Mouse (Mus musculus) heart, embryonic 14.5 days (tissue): ENCODE data around the gene Tle1. TPM values are rescaled to one million over a fixed set of nuclear protein-coding genes. Genes with fewer than 3 reads are reported as not detected.

ENCODE experiments used
- ATAC-seq: fragments of 200-750 bp; cut with Nextera tagmentation; 2 replicates; pipeline ENCODE4 v1.8.0; 2017; ENCODE audit warnings: low read depth, moderate TSS enrichment; ENCODE audit not compliant: insufficient number of reproducible peaks, insufficient read depth, low FRiP score
- H3K27ac ChIP-seq, 2 experiments: fragments of 200-500 bp in 1 of 2; fragments of 300-500 bp in 1 of 2; sonication (generic) in 1 of 2; replicated peaks in 1 of 2; 2 replicates each; pipeline ENCODE4 v1.5.1; 2012 to 2014; ENCODE audit warnings: low read depth in 2 of 2, low read length in 2 of 2, control low read depth in 1 of 2, mild to moderate bottlenecking in 1 of 2, mixed read lengths in 1 of 2; ENCODE audit not compliant: control insufficient read depth in 1 of 2, insufficient read depth in 1 of 2
- H3K27me3 ChIP-seq: fragments of 300-500 bp; sonication (generic); 2 replicates; pipeline ENCODE4 v1.6.1; 2014; ENCODE audit warnings: mild to moderate bottlenecking, low read length, control low read depth; ENCODE audit not compliant: control insufficient read depth, insufficient read depth
- H3K36me3 ChIP-seq: fragments of 300-500 bp; sonication (generic); 2 replicates; pipeline ENCODE4 v1.6.1; 2014; ENCODE audit warnings: mild to moderate bottlenecking, control low read depth, low read length, mixed read lengths; ENCODE audit not compliant: control insufficient read depth, insufficient read depth
- H3K4me1 ChIP-seq, 2 experiments: fragments of 200-500 bp in 1 of 2; fragments of 300-500 bp in 1 of 2; sonication (generic) in 1 of 2; 2 replicates each; pipeline ENCODE4 v1.6.1; 2012 to 2014; ENCODE audit warnings: low read length in 2 of 2, control low read depth in 1 of 2, mixed read lengths in 1 of 2; ENCODE audit not compliant: control insufficient read depth in 2 of 2, insufficient read depth in 2 of 2
- H3K4me2 ChIP-seq: fragments of 300-500 bp; sonication (generic); 2 replicates; pipeline ENCODE4 v1.6.1; 2014; ENCODE audit warnings: mild to moderate bottlenecking, low read length
- H3K4me3 ChIP-seq, 2 experiments: fragments of 200-500 bp in 1 of 2; fragments of 300-500 bp in 1 of 2; sonication (generic) in 1 of 2; 2 replicates each; pipeline ENCODE4 v1.5.1; 2012 to 2014; ENCODE audit warnings: low read length in 2 of 2, mild to moderate bottlenecking in 2 of 2, control low read depth in 1 of 2, low read depth in 1 of 2, moderate library complexity in 1 of 2; ENCODE audit not compliant: control insufficient read depth in 1 of 2, insufficient read depth in 1 of 2
- H3K9ac ChIP-seq: fragments of 300-500 bp; sonication (generic); 2 replicates; pipeline ENCODE4 v1.6.1; 2014; ENCODE audit warnings: mild to moderate bottlenecking, low read length
- H3K9me3 ChIP-seq: fragments of 300-500 bp; sonication (generic); 2 replicates; pipeline ENCODE4 v1.6.1; 2016; ENCODE audit warnings: low read length, control low read depth; ENCODE audit not compliant: control insufficient read depth
- WGBS: fragments of 180-500 bp; shearing (Covaris S2); extraction: QIAGEN DNeasy Blood & Tissue Kit; methylation state at CpG from one replicate; pipeline ENCODE4 v1.1.7; 2014; 5-methylcytosine and 5-hydroxymethylcytosine counted together
- polyA plus RNA-seq: library from polyadenylated mRNA; unstranded; fragments of >200 nt; fragmentation: Nextera tagmentation; extraction: Ambion mirVana; gene quantifications from 2 replicates; pipeline ENCODE4 v1.2.1, GENCODE M21; 2014

The Tle1 gene
- polyA plus RNA-seq, 1 experiment from 2014 or later = 8.7 TPM

- no peak for ATAC-seq
- H3K9ac ChIP-seq = no peak overlapping the region
- H3K4me1 ChIP-seq = no peaks in the 10 kb centered on the region; a peak in 2 of 4 replicates
- H3K27ac ChIP-seq = no peak overlapping the region
- H3K9me3 ChIP-seq = no peaks in the 10 kb centered on the region
- no peak overlapping the region for H3K4me3 ChIP-seq
- peaks cover 24% of the 10 kb centered on the region for H3K36me3 ChIP-seq
- WGBS = 35% methylated on average over 11 of the region's 11 CpGs
- H3K27me3 ChIP-seq = no peaks in the 10 kb centered on the region; the same call in 1 of the 2 replicates
- H3K4me2 ChIP-seq = no peak overlapping the region
These were observed 61.1 kb downstream of the Tle1 start for GRCm38 (mm10) chr4:72139475-72140120.

- ATAC-seq = no peak
- no peak overlapping the region for H3K4me2 ChIP-seq
- no peaks in the 10 kb centered on the region; the same call in 1 of the 2 replicates for H3K27me3 ChIP-seq
- no peak overlapping the region for H3K4me3 ChIP-seq
- no peak overlapping the region for H3K27ac ChIP-seq
- no peak overlapping the region for H3K9ac ChIP-seq
- peaks cover 28% of the 10 kb centered on the region for H3K36me3 ChIP-seq
- H3K4me1 ChIP-seq = no peaks in the 10 kb centered on the region; a peak in 2 of 4 replicates
- 89% methylated on average over 11 of the region's 11 CpGs for WGBS
- no peaks in the 10 kb centered on the region for H3K9me3 ChIP-seq
These were observed 62.2 kb downstream of the Tle1 start for GRCm38 (mm10) chr4:72138264-72139080.

- no peaks in the 10 kb centered on the region; the same call in 1 of the 2 replicates for H3K27me3 ChIP-seq
- no peak overlapping the region for H3K27ac ChIP-seq
- peaks cover 18% of the 10 kb centered on the region for H3K36me3 ChIP-seq
- H3K4me2 ChIP-seq = no peak overlapping the region
- no peak for ATAC-seq
- 83% methylated on average over 3 of the region's 3 CpGs for WGBS
- H3K4me3 ChIP-seq = no peak overlapping the region
- no peak overlapping the region for H3K9ac ChIP-seq
- no peaks in the 10 kb centered on the region for H3K4me1 ChIP-seq
- H3K9me3 ChIP-seq = no peaks in the 10 kb centered on the region
These were observed 68.1 kb downstream of the Tle1 start for GRCm38 (mm10) chr4:72132646-72133045.

- Histone ChIP-seq H3K27me3 (no peaks in the 10 kb centered on the region), H3K4me3 (no peak overlapping the region), H3K9me3 (no peaks in the 10 kb centered on the region), H3K27ac (no peak overlapping the region), H3K4me1 (peaks cover 6 to 13% of the 10 kb centered on the region in 2 experiments; a peak in 2 of 4 replicates), H3K9ac (no peak overlapping the region), H3K4me2 (no peak overlapping the region), H3K36me3 (no peaks in the 10 kb centered on the region)
- no peak for ATAC-seq
- WGBS = 62% methylated on average over 2 of the region's 2 CpGs
These were observed 73.1 kb downstream of the Tle1 start for GRCm38 (mm10) chr4:72127596-72127995.

GRCm38 (mm10) chr4:72124790-72125189 lies 75.9 kb downstream of the Tle1 start:
- Histone ChIP-seq H3K36me3 (0 out of 2 replicates have a peak, but pooled peaks cover 6% of the 10 kb centered on the region), H3K4me3 (no peak overlapping the region), H3K9ac (no peak overlapping the region), H3K27me3 (no peaks in the 10 kb centered on the region), H3K4me1 (peaks cover 6 to 13% of the 10 kb centered on the region in 2 experiments; a peak in 2 of 4 replicates), H3K4me2 (no peak overlapping the region), H3K27ac (no peak overlapping the region), H3K9me3 (no peaks in the 10 kb centered on the region)
- WGBS = 31% methylated on average over 5 of the region's 5 CpGs
- ATAC-seq = peak; percentile 55; the same call in 1 of the 2 replicates

GRCm38 (mm10) chr4:72122837-72123236 lies 77.9 kb downstream of the Tle1 start:
- no peak overlapping the region for H3K9ac ChIP-seq
- no peaks in the 10 kb centered on the region for H3K9me3 ChIP-seq
- H3K27ac ChIP-seq = no peak overlapping the region
- H3K4me3 ChIP-seq = no peak overlapping the region
- peaks cover 17% of the 10 kb centered on the region for H3K36me3 ChIP-seq
- H3K4me1 ChIP-seq = peaks cover 6 to 13% of the 10 kb centered on the region in 2 experiments; a peak in 2 of 4 replicates
- no peak overlapping the region for H3K4me2 ChIP-seq
- 41% methylated on average over 1 of the region's 1 CpGs for WGBS
- ATAC-seq = peak; percentile 49; the same call in 1 of the 2 replicates
- no peaks in the 10 kb centered on the region for H3K27me3 ChIP-seq

- H3K4me3 ChIP-seq = no peak overlapping the region
- no peak overlapping the region for H3K4me2 ChIP-seq
- peaks cover 22% of the 10 kb centered on the region for H3K36me3 ChIP-seq
- H3K4me1 ChIP-seq = peaks cover 6 to 13% of the 10 kb centered on the region in 2 experiments; a peak in 2 of 4 replicates
- no peaks in the 10 kb centered on the region for H3K27me3 ChIP-seq
- H3K9me3 ChIP-seq = no peaks in the 10 kb centered on the region
- ATAC-seq = peak; percentile 72
- 57% methylated on average over 2 of the region's 2 CpGs for WGBS
- H3K27ac ChIP-seq = no peak overlapping the region
- H3K9ac ChIP-seq = no peak overlapping the region
These were observed 78.4 kb downstream of the Tle1 start for GRCm38 (mm10) chr4:72122343-72122742.
